Mouse (Mus musculus): Measurements from ENCODE around the gene Tbc1d10a.
"Not testable (repeated sequence)": the region's sequence is repeated elsewhere in the genome, so short reads cannot be mapped to it uniquely, and the experiment has no call there.

Tbc1d10a gene

DNA sequence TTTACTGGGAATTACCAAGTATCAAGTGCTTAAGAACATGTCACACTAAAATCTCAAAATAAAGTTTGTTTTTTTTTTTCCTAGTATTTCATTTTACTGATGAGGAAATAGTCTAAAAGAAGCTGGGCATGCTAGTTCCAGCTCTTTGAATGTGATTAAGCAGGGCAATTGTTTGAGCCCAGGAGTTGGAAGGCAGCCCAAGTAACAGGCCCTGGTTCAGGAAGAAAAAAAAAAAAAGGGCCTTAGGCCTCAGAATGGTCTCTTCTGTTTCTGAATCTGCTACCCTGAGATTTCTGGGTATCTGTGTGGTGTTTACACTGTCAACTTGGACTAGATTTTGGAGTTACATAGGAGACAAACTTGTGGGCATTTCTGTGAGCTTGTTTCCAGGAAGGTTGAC lies 3.1 kb upstream of the Tbc1d10a start:
- in situ Hi-C loops (cut with MboI, MseI) = no loop called here

DNA sequence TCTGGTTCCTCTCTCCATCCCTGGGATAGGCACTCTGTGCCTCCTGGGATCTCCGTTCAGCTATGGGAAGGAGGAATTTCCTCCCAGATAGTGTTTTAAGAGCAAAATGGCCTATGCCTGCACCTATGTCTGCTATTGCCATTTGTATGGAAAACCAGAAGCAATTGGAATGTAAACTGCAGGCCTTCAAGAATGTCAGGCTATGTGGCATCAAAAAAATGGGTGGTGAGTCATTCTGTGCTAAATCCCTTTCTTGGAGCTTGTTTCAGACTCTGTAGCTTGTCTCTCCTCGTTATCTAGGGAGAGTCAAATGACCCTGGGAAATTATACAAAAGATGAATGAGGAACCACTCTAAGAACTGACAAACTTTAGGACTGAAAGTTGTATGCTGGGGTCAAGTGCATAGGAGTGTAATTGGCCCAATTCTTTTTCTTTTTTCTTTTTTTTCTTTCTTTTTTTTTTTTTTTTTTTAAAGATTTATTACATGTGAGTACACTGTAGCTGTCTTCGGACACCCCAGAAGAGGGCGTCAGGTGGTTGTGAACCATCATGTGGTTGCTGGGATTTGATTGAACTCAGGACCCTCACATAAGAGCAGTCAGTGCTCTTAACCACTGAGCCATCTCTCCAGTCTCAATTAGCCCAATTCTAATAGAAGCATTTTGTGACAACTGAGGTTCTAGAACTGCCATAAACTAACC lies 2.2 kb upstream of the Tbc1d10a start:
- in situ Hi-C loops (cut with MboI, MseI) = no loop called here

DNA sequence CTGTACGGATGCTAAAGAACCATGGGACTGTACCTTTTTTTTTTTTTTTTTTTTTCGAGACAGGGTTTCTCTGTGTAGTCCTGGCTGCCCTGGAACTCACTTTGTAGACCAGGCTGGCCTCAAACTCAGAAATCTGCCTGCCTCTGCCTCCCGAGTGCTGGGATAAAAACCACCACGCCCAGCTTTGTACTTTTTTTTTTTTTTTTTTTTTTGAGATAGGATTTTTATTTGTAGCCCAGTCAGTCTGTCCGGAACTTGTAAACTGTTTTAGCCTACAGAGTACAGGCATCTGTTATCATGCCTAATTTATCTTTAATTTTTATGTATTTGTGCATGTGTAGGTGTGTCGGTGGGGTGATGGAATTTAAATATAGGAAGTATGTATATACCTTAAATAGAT lies 1.1 kb upstream of the Tbc1d10a start:
- in situ Hi-C loops (cut with MboI, MseI) = not testable (repeated sequence)

DNA sequence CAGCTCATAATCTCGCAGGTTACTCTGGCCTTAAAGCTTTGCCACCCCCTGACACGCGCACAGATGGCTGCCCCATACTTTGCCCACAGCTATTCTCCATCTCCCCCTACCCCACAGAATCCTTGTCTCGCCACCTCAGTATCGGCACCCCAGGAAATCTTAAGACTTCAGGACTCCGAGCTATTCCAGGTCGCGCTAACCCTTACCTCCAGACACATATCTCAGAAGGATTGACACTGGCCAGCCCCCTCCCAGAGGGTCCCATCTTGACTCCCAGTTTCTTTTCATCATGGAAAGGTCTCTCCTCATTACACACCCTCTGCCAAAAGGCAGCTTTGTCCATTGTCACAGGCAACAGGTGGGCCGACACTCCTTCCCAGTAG lies 720 bp downstream of the Tbc1d10a start:
- in situ Hi-C loops (cut with MboI, MseI) = no loop called here

DNA sequence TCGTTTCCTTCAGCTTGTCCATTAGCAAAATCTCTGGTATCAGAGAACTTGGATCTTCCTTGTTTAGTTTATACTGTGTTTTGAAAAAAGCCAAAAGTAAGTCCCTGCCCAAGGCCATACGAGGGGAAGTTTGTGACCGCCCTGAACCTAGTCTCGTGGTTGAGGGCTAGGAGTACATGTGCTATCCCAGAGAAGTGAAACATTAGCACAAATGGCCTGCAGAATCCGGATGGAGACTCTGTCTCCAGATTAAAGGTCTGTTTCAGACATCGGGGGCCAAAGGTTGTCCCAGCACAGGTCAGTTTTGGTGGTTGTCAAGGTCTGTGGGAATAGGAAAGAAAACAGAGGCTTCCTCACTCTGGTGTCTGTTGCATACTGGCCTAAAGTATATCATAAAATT lies 2.6 kb downstream of the Tbc1d10a start:
- in situ Hi-C loops (cut with MboI, MseI) = no loop called here

DNA sequence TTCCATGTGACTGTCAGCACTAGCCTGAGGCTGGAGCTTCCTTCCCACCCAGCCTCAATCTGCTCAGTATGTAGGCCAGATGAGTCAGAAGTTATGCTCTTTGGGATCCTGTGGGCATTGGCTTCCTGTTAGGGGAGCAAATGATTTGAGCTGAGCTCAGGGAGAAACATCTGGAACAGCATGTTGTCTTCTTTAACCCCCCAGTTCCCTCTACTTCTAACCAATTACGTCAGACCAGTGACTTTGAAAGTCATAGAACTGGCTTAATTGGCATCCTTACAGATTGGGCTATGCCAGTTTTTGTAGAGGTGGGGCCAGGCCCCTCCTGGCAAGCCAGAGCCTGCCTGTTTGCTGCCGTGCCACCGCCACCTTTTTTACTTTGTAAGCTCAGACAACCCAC lies 4.1 kb downstream of the Tbc1d10a start:
- in situ Hi-C loops (cut with MboI, MseI) = no loop called here

DNA sequence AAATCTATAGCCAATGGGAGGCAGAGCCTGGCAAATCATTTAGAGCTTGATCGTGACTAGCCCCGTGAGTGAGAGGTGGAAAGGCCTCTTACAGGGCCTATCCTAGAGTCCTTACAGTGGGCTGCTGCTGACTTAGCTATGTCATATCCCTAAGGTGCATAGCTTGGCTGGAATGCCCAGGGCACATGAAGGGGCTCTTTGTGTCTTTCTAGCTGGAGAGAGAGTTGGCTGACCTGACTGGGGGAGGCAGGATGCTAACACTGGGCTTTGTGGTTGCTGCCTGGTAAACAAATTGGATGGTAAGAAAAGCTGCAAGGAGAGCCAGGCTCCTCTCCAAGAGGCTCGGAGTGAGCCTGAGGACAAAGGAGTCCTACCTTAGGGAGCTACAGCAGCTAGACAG lies 6.2 kb downstream of the Tbc1d10a start:
- in situ Hi-C loops (cut with MboI, MseI) = no loop called here

DNA sequence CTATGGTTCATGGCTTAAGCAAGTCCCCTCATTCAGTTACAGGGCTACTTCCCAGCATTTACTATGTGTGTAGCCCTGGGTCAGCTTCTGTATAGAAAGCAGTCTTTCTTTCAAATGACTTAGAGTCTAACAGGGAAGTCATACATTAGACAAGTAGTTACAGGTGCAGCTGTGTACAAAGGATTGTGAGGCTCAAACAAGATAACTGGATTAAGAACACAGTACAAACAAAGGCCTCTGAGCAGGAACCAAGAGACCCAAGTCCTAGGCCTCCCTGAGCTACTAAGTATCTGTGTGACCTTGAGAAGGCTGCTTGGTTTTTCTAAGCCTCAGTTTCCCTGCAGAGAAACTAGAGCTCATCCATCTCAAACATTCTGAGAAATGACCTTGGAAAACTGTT lies 6.8 kb downstream of the Tbc1d10a start:
- in situ Hi-C loops (cut with MboI, MseI) = no loop called here

DNA sequence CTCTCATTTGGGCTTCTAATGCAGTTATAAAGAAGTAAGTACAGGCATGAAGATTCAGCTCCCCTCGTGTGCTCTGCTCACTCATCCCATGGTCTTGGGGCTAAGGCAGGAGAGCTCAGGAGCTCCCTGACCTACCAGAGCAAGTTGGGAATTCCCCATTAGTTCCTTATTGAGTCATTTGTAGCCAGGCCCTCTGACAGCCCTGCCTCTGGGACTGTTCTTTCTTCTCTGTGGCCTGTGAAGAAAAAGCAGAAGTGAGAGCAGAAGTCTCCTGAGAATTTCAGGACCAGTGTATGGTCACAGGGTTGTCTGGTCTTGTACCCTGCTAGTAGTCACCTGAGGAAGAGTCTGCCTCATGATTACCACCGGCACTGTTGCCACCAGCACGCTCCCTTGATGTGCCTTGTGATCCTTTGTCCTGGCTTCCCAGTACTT lies 9.0 kb downstream of the Tbc1d10a start:
- in situ Hi-C loops (cut with MboI, MseI) = no loop called here

DNA sequence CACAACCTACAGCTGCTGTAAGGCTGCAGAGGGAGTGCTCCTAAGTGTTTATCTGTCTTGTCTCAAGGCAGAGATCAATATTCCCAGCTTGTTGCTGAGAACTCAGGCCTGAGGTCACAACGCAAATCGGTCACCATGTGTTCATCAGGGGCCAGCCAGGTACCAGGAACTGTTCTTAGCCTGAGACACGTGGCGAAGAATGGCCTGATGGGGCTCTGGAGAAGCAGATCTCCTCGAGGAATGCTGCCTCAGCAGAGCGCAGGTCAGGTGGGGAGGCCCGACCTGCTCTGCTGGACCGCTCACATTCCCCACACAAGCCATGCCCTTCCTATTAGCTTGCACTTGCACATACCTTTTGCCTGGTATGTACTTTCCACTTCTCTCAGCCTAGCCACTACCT lies 10.0 kb downstream of the Tbc1d10a start:
- in situ Hi-C loops (cut with MboI, MseI) = no loop called here

DNA sequence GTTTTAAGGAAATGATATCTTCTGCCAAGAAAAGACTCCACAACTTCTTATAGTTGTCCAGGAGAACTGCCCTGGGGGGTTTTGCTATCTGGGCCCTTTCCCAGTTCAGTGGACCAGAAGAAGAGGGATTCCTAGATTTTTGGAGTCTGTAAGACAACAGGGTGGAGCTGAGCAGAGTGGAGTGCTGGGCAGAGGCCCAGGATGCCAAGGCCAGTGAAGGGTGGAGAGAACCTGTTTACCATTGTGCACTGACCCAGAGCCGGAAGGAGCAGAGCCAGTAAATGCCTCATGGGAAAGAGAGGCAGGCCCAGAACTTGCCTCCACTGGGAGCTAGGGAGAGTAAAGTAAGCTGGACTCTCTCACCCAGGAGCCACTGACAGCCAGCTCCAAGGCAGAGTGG lies 11.1 kb downstream of the Tbc1d10a start:
- in situ Hi-C loops (cut with MboI, MseI) = no loop called here

DNA sequence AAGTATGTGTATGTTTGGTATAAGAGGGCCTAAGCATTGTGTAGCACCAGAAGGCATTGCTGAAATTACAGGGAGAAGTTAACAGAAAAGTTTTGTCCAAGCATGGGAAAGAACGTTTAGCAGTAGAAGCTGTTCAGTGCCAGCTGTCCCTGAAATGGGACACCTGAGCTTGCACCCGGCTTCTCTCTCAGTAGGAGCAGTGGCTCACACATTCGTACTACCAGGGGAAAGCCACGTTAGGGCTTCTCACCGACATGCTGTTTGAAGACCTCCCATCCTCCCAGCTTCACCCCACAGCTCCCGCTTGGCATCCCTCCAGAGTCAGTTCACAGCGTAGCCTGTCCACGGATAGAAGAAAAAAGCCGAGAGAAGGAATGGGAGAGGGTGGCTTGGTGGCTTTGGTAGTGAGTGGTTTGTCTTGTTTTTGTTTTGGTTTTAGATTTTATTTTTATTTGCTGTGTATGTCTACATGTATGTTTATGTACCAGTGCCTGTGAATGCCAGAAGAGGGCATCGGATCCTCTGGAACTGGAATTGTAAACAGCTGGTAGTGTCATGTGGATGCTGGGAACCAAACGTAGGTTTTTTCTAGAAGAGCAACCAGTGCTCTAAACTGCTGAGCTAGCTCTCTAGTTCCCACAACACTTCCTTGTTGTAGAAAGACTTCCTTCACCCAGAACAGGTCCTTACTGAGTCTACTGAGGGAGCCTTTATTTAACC lies 15.6 kb downstream of the Tbc1d10a start:
- in situ Hi-C loops (cut with MboI, MseI) = no loop called here

DNA sequence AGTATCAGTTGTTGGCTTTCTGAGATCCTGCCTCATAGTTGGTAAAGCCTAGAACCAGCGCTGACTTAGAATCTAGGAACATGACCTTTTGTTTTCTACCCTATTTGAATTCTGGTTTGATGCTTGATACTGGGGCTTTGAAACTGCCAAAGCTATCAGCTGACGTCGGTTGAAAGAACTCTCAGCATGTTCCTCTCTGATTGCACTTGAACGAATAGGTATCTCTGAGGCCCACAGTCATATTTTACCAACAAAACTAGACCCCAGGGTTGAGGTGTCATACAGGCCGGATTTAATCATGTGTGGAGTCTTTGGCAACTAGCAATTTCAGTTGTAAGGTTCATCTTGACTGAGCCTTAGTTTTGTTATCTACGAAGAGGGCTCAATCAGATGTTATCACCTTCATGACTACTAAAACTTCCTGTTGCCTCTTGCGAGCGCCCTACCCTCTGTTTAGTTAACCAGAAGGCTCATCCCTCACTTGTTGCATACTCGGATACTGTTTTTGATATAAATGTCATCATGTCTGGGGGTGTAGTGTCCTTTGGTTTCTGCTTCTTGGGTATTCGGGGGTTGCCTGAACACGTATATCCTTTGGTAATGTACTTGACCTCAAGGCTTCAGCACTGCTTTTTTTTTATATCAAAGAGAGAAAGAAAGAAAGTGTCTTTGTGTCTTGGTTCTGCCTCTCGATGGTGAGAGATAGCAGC lies 16.6 kb downstream of the Tbc1d10a start:
- in situ Hi-C loops (cut with MboI, MseI) = no loop called here

DNA sequence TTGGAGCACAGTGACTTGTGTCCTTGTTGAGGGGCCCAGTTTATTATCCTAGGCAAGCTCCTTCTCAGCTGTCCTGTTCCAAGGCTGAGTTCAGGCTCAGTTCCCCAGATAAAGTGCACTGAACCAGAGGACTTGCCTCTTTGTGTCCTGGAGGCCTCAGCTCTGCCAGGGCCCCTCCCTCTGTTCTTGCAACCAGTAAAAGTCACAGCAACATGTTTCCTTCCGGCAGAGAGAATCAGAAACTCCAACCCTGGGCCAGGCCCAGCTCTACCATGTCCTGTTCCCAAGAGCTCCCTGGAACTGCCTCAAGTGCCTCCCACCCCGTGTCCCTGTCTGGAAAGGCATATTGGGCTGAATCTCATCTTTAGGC lies 17.1 kb downstream of the Tbc1d10a start:
- in situ Hi-C loops (cut with MboI, MseI) = no loop called here

DNA sequence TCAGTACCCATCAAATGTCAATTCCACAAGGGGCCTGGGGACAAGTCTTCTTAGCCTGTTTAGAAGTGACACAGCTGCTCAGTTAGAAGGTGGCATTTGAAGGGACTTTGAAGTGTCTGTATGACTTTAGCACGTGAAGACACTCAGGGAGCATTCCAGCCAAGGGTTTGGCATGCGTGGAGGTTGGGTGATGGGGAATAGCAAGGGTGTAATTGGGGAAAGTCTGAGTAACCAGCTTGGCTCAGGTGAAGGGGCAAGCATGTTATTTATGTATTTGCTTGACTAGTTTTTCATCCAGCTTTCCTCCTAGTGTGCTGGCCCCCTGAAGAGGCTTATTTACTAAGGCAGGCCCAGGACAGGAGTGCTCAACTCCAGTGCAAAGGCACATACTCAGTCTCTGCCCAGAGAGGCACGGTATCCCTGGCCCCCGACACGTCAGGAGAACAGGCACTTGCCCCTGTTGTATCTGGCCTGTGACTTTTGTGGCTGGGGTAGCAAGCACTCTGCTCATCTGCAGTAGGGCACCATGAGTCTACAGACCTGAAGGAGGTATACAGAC lies 18.6 kb downstream of the Tbc1d10a start:
- in situ Hi-C loops (cut with MboI, MseI) = no loop called here

DNA sequence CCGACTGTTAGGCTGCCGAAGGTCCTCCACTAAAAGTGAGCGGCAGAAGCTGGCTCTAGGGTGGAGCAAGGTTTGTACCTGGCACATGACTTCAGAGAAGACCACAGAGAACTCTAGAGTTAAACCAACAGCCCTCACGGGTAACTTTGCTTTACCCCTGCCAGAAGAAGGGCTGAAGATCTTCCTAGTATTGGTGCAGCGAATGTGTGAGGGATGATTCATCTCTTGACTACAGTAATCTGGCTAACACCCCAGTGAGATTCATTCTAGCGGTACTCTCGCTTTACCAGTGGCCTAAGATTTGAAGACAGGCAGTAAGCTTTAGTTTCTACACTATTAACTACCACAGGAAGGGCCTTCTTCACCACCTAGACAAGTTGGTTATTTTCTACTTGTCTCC lies 19.4 kb downstream of the Tbc1d10a start:
- in situ Hi-C loops (cut with MboI, MseI) = no loop called here

DNA sequence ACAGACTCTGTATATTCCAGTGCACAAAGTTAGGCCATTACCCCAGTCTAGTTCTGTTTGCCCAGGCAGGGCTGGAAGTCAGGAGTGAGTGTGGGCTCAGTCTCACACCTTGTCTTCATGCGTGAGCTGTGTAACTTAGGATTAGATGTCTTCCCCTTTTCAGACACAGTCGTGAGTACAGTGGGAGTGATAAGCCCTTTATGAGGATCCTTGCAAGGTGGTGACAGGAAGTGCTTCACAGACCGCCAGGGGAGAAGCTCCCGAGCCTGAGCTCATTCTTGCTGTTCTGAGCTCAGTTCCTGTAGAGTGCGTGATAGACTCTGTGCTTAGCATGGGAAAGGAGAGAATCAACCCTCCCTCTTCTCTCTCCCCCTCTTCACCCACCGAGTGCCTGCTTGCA lies 20.0 kb downstream of the Tbc1d10a start:
- in situ Hi-C loops (cut with MboI, MseI) = no loop called here

DNA sequence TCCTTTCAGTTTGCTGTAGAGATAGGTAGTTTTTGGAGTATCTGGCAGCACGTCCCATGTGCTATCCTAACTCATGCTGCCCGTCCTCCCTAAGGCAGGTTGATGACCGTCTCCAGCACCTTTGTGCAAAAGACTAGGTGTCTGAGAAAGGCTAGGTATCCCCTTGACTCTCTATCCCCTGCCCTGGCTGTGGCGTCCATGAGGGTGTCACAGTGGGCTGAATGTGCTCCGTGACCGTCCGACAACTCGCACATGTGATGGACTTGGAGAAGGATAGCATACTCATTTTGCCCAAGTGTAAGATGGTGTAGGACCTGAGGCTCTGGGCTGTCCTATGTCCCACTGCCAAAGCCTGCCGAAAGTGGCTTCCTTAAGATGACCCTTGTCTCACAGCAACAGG lies 21.1 kb downstream of the Tbc1d10a start:
- in situ Hi-C loops (cut with MboI, MseI) = no loop called here

DNA sequence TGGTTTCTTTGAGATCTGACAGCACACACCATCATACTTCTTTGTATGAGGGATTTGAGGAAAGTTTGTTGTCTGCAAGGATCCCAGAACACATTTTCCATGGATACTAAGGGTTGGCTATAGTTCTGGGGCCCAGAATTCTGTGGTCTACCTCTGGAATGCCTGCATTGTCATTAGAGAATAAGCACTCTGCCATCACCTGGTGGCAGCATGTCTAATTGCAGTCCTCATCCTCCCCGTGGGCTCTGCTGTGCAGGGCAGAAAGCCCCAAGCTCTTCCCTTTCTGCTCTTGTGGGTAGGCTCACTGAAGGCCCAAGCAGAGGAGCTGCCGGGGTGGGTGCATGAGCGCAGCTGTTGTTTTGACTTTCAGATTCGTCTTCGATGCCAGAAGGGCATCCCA lies 23.0 kb downstream of the Tbc1d10a start:
- in situ Hi-C loops (cut with MboI, MseI) = no loop called here

DNA sequence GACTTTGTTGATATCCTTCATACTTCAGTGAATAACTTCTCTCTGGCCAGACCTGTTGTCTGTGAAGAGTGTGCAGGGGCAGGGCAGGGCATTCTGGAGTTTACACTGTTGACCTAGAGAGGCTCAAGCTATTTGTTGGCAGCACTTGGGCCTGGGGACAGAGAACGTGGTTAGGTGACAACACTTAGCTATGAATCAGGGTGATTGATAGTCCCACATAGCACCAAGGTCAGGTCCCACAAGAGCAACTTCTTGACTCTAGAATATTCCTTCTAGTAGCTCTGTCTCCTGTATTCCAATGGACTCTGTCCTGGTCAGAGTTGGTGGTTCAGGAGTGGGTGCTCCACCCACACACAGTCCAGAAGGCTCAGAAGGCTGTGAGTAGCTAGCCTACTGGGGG lies 24.2 kb downstream of the Tbc1d10a start:
- in situ Hi-C loops (cut with MboI, MseI) = no loop called here

DNA sequence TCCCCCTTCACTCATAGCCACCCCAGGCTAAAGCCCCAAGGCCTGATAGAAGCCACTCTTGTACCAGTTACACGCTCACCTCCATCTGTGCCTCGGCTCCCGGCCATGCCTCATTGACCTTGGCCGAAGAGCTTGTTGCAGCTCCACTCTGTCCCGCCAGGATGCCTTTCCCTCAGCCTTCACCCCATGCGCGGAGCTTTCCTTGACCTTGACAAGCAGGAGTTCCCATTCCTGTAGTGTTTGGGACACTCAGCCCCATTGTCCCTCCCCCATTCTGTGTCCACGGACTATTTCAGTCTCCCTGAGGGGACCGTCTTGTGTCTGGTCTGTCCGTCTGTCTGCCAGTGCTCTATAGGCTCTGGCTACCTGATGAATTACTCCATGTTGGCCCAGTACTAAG lies 26.5 kb downstream of the Tbc1d10a start:
- in situ Hi-C loops (cut with MboI, MseI) = no loop called here

DNA sequence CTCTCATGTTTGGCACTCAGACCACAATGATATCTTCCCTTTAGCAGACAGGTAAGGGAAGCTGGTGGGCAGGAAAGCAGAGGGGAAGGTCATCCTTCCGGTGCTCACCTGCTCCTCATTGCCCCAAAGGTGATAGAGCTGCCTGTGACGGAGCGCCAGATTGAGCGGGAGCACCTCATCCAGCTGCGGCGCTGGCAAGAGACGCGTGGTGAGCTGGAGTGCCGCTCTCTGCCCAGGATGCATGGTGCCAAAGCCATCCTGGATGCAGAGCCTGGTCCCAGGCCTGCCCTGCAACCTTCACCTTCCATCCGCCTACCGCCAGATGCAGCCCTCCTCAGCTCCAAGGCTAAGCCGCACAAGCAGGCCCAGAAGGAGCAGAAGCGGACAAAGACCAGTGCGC lies 28.0 kb downstream of the Tbc1d10a start:
- in situ Hi-C loops (cut with MboI, MseI) = no loop called here

DNA sequence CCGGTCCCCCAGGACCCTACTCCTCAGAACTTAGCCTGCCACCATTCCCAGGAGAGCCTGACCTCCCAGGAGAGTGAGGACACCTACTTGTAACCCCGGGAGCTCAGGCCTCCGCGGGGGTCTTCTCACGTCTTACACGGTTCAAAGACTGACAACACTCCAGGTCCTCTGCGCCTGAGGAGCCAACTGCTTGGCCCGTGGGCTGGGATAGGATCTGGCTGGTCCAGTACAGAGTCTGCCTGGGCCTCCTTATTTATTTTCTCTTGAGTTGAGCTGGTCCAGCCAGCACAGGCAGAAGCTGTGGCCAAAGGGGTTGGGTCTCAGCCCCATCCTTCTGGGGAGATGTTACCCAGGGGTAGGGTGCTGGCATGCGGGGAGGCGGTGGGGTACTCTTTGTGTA lies 28.5 kb downstream of the Tbc1d10a start:
- in situ Hi-C loops (cut with MboI, MseI) = no loop called here

Data from T-helper 1 cell (primary cell).